27 mouse cellular contexts compared by ENCODE assay signal in genomic region chr3:138225331-138225730, GRCm38 (mm10). TPM values are rescaled to one million over a fixed set of nuclear protein-coding genes. Genes with fewer than 3 reads are reported as not detected.
DNase-seq lines count a peak whose midpoint lies in the region; ATAC-seq and TF ChIP-seq lines count a peak whose summit lies in the region.
"Had no signal": no experiment of that assay in that cellular context is flagged by ENCODE, and none has a peak within 500 bp of the region (broad histone marks: within the 10 kb centered on the region; RNA-seq: fewer than 3 reads in every experiment).

No protein-coding gene starts in this region.

- H3K9ac ChIP-seq in liver, adult 2 months (ENCODE audit: low read depth, low read length), result peak overlapping the region; percentile 68
- no peak overlapping the region for H3K9ac ChIP-seq in liver, embryonic 12.5 days
- H3K9ac ChIP-seq in stomach, embryonic 16.5 days (ENCODE audit: low read length), result no peak overlapping the region
- H3K9ac ChIP-seq in stomach, postnatal 0 days (ENCODE audit: low read length), result no peak overlapping the region
- H3K9ac ChIP-seq in embryonic facial prominence, embryonic 14.5 days (ENCODE audit: low read depth, low read length), result no peak overlapping the region
- H3K9ac ChIP-seq: embryonic facial prominence, embryonic 15.5 days; heart, embryonic 15.5 days; hindbrain, embryonic 15.5 days had no signal

- TF ChIP-seq CTCF in liver, adult 2 months (IDR thresholded peaks at IDR 0.05; ENCODE audit: low read depth, low read length), result no peak
- no peak for TF ChIP-seq CTCF in stomach, postnatal 0 days (IDR thresholded peaks at IDR 0.05; ENCODE audit: low read depth)

- WGBS in liver, adult 2 months, result 46% methylated on average over 6 of the region's 7 CpGs
- 65% methylated on average over 7 of the region's 7 CpGs for WGBS in liver, embryonic 12.5 days (ENCODE audit: insufficient replicate concordance)
- WGBS in stomach, embryonic 16.5 days, result 63% methylated on average over 6 of the region's 7 CpGs
- 54% methylated on average over 6 of the region's 7 CpGs for WGBS in stomach, postnatal 0 days
- 40% methylated on average over 6 of the region's 7 CpGs for WGBS in embryonic facial prominence, embryonic 14.5 days

- peaks cover 17% of the 10 kb centered on the region for H3K36me3 ChIP-seq in liver, adult 2 months (ENCODE audit: control insufficient read depth, insufficient read depth, low read length)
- no peaks in the 10 kb centered on the region for H3K36me3 ChIP-seq in liver, embryonic 12.5 days
- no peaks in the 10 kb centered on the region for H3K36me3 ChIP-seq in stomach, embryonic 16.5 days (ENCODE audit: control insufficient read depth, insufficient read depth, low read length)
- H3K36me3 ChIP-seq in stomach, postnatal 0 days (ENCODE audit: control insufficient read depth, insufficient read depth, low read length), result no peaks in the 10 kb centered on the region
- no peaks in the 10 kb centered on the region for H3K36me3 ChIP-seq in embryonic facial prominence, embryonic 14.5 days (ENCODE audit: control insufficient read depth, insufficient read depth, low read length)
- H3K36me3 ChIP-seq: embryonic facial prominence, embryonic 15.5 days; forebrain, embryonic 10.5 days; heart, embryonic 15.5 days; hindbrain, embryonic 15.5 days had no signal

- TF ChIP-seq POLR2A in liver, adult 2 months (IDR thresholded peaks at IDR 0.05; ENCODE audit: extremely low read depth, insufficient read depth, low read length), result no peak

- no peaks in the 10 kb centered on the region for H3K9me3 ChIP-seq in liver, embryonic 12.5 days (replicated peaks)
- H3K9me3 ChIP-seq in stomach, embryonic 16.5 days (replicated peaks; ENCODE audit: control insufficient read depth, low read length), result no peaks in the 10 kb centered on the region
- H3K9me3 ChIP-seq in stomach, postnatal 0 days (ENCODE audit: control insufficient read depth, low read length), result no peaks in the 10 kb centered on the region
- H3K9me3 ChIP-seq in embryonic facial prominence, embryonic 14.5 days (ENCODE audit: control insufficient read depth, low read length), result no peaks in the 10 kb centered on the region
- H3K9me3 ChIP-seq: embryonic facial prominence, embryonic 15.5 days; forebrain, embryonic 10.5 days; heart, embryonic 15.5 days; hindbrain, embryonic 15.5 days had no signal

- no peaks in the 10 kb centered on the region for H3K27me3 ChIP-seq in liver, adult 2 months (ENCODE audit: control insufficient read depth, insufficient read depth, low read length)
- H3K27me3 ChIP-seq in liver, embryonic 12.5 days (replicated peaks), result no peaks in the 10 kb centered on the region
- H3K27me3 ChIP-seq in stomach, embryonic 16.5 days (ENCODE audit: control insufficient read depth, insufficient read depth, low read length), result no peaks in the 10 kb centered on the region
- no peaks in the 10 kb centered on the region for H3K27me3 ChIP-seq in stomach, postnatal 0 days (ENCODE audit: control insufficient read depth, insufficient read depth, low read length)
- no peaks in the 10 kb centered on the region for H3K27me3 ChIP-seq in embryonic facial prominence, embryonic 14.5 days (replicated peaks; ENCODE audit: control insufficient read depth, insufficient read depth, low read length)
- H3K27me3 ChIP-seq: embryonic facial prominence, embryonic 15.5 days; heart, embryonic 15.5 days; hindbrain, embryonic 15.5 days had no signal

- no peak overlapping the region for H3K4me3 ChIP-seq in liver, adult 2 months (ENCODE audit: insufficient read depth, low read depth, low read length)
- no peak overlapping the region for H3K4me3 ChIP-seq in liver, embryonic 12.5 days
- H3K4me3 ChIP-seq in stomach, embryonic 16.5 days (replicated peaks; ENCODE audit: low read length), result no peak overlapping the region
- H3K4me3 ChIP-seq in stomach, postnatal 0 days (ENCODE audit: low read depth, low read length), result no peak overlapping the region
- no peak overlapping the region for H3K4me3 ChIP-seq in embryonic facial prominence, embryonic 14.5 days (ENCODE audit: low read depth, low read length)
- H3K4me3 ChIP-seq: embryonic facial prominence, embryonic 15.5 days; erythroblast, embryonic 14.5 days; forebrain, embryonic 10.5 days; heart, adult 2 months; heart, embryonic 15.5 days; hindbrain, embryonic 15.5 days had no signal

- peak; percentile 61 for DNase-seq in liver, adult 2 months (ENCODE audit: extremely low read depth, low read depth, low spot score)
- DNase-seq in stomach, postnatal 0 days (ENCODE audit: low spot score), result no peak
- peak; percentile 31 for DNase-seq in embryonic facial prominence, embryonic 14.5 days (ENCODE audit: low spot score)
- DNase-seq in spleen, postnatal 10 days (ENCODE audit: low spot score in 2 of 2), result no peak
- DNase-seq: B cell, adult 2 months; cerebellum, adult 11-12 months; cerebellum, adult 9-10 months; gastrocnemius, postnatal 14 days; heart, adult 2 months had no signal

- TF ChIP-seq EP300 in stomach, postnatal 0 days (optimal IDR thresholded peaks at IDR 0.05), result no peak

- H3K27ac ChIP-seq in liver, adult 2 months (replicated peaks; ENCODE audit: insufficient read depth, low read depth, low read length), result peak overlapping the region; percentile 99
- no peak overlapping the region for H3K27ac ChIP-seq in liver, embryonic 12.5 days
- H3K27ac ChIP-seq in stomach, embryonic 16.5 days (ENCODE audit: low read length), result peak overlapping the region; percentile 0; the same call in 1 of the 2 replicates
- no peak overlapping the region; the same call in 1 of the 2 replicates for H3K27ac ChIP-seq in stomach, postnatal 0 days (replicated peaks)
- H3K27ac ChIP-seq in embryonic facial prominence, embryonic 14.5 days (replicated peaks; ENCODE audit: low read depth, low read length), result no peak overlapping the region
- H3K27ac ChIP-seq: embryonic facial prominence, embryonic 15.5 days; forebrain, embryonic 10.5 days; heart, adult 2 months; heart, embryonic 15.5 days; hindbrain, embryonic 15.5 days had no signal

- peaks cover 2% of the 10 kb centered on the region; the same call in 1 of the 2 replicates for H3K79me2 ChIP-seq in liver, adult 2 months (ENCODE audit: control insufficient read depth, insufficient read depth, low read length)

- ATAC-seq in liver, embryonic 12.5 days, result no peak
- ATAC-seq in stomach, embryonic 16.5 days (ENCODE audit: insufficient read depth, low FRiP score), result no peak; the same call in 1 of the 2 replicates
- no peak for ATAC-seq in stomach, postnatal 0 days (ENCODE audit: low FRiP score, low TSS enrichment)
- ATAC-seq in embryonic facial prominence, embryonic 14.5 days (ENCODE audit: low read depth), result peak; percentile 54; the same call in 1 of the 2 replicates
- ATAC-seq: activated CD4-positive, CD25-positive, alpha-beta regulatory T cell, adult 4 months; CD4-positive, CD25-positive, alpha-beta regulatory T cell, adult 4 months; forebrain, embryonic 14.5 days had no signal

- peaks cover 45% of the 10 kb centered on the region for H3K4me1 ChIP-seq in liver, adult 2 months (ENCODE audit: control insufficient read depth, insufficient read depth, low read length)
- H3K4me1 ChIP-seq in liver, embryonic 12.5 days, result 0 out of 2 replicates have a peak, but pooled peaks cover 4% of the 10 kb centered on the region
- no peaks in the 10 kb centered on the region for H3K4me1 ChIP-seq in stomach, embryonic 16.5 days (ENCODE audit: control insufficient read depth, insufficient read depth, low read length)
- no peaks in the 10 kb centered on the region for H3K4me1 ChIP-seq in stomach, postnatal 0 days (replicated peaks; ENCODE audit: control insufficient read depth, insufficient read depth)
- H3K4me1 ChIP-seq in embryonic facial prominence, embryonic 14.5 days (ENCODE audit: control insufficient read depth, insufficient read depth, low read length), result no peaks in the 10 kb centered on the region
- H3K4me1 ChIP-seq: embryonic facial prominence, embryonic 15.5 days; heart, embryonic 15.5 days; hindbrain, embryonic 15.5 days had no signal

- no peak overlapping the region for H3K4me2 ChIP-seq in liver, embryonic 12.5 days
- no peak overlapping the region for H3K4me2 ChIP-seq in stomach, embryonic 16.5 days (ENCODE audit: low read depth, low read length)
- H3K4me2 ChIP-seq in stomach, postnatal 0 days (replicated peaks; ENCODE audit: low read depth), result no peak overlapping the region
- no peak overlapping the region for H3K4me2 ChIP-seq in embryonic facial prominence, embryonic 14.5 days (ENCODE audit: low read depth, low read length)
- H3K4me2 ChIP-seq: embryonic facial prominence, embryonic 15.5 days; heart, embryonic 11.5 days; heart, embryonic 15.5 days; hindbrain, embryonic 15.5 days had no signal

RNA-seq across cellular contexts. Expression of gene Adh7, which starts 7.8 kb away (rescaled TPM):
- total RNA-seq in liver, adult 2 months (2014; rRNA removed), result 1.2 and 1.5 TPM in 2 replicates
- 0.40 and 1.7 TPM in 2 replicates for polyA plus RNA-seq in liver, adult 2 months (2012; rRNA removed)
- 0.19 and 0.26 TPM in 2 replicates for polyA plus RNA-seq in liver, embryonic 12.5 days (2016; fragmentation: Nextera tagmentation; extraction: Ambion mirVana)
- 0.79 and 1.6 TPM in 2 replicates for polyA plus RNA-seq in stomach, embryonic 16.5 days (2015; fragmentation: Nextera tagmentation; extraction: Ambion mirVana)
- polyA plus RNA-seq in stomach, postnatal 0 days (2015; fragmentation: Nextera tagmentation; extraction: Ambion mirVana), result 31.3 and 43.4 TPM in 2 replicates
- polyA plus RNA-seq in embryonic facial prominence, embryonic 14.5 days (2014; fragmentation: Nextera tagmentation; extraction: Ambion mirVana), result 4.8 and 5.2 TPM in 2 replicates
- total RNA-seq: hematopoietic stem cell, adult 5-6 weeks; MEL had no signal
- polyA plus RNA-seq: activated CD4-positive, CD25-positive, alpha-beta regulatory T cell, adult 4 months; CD4-positive, CD25-positive, alpha-beta regulatory T cell, adult 4 months; erythroblast, embryonic 14.5 days; forebrain, embryonic 10.5 days; heart, embryonic 11.5 days had no signal

RNA-seq across cellular contexts. Expression of gene 4930579F01Rik, which starts 31.7 kb away (rescaled TPM):
- not detected in 2 replicates for total RNA-seq in liver, adult 2 months (2014; rRNA removed)
- not detected in 2 replicates for polyA plus RNA-seq in liver, adult 2 months (2012; rRNA removed)
- not detected in 2 replicates for polyA plus RNA-seq in liver, embryonic 12.5 days (2016; fragmentation: Nextera tagmentation; extraction: Ambion mirVana)
- 0.13 and 0.32 TPM in 2 replicates for polyA plus RNA-seq in stomach, embryonic 16.5 days (2015; fragmentation: Nextera tagmentation; extraction: Ambion mirVana)
- polyA plus RNA-seq in stomach, postnatal 0 days (2015; fragmentation: Nextera tagmentation; extraction: Ambion mirVana), result 0.11 and 0.22 TPM in 2 replicates
- 0.21 TPM in 1 of 2 replicates, not detected in the other for polyA plus RNA-seq in embryonic facial prominence, embryonic 14.5 days (2014; fragmentation: Nextera tagmentation; extraction: Ambion mirVana)
- total RNA-seq: adrenal gland, adult 18-20 months; adrenal gland, postnatal 14 days; gastrocnemius, adult 18-20 months; gastrocnemius, postnatal 14 days; heart, adult 2 months; heart, postnatal 14 days; hematopoietic stem cell, adult 5-6 weeks; MEL had no signal
- polyA plus RNA-seq: activated CD4-positive, CD25-positive, alpha-beta regulatory T cell, adult 4 months; CD4-positive, CD25-positive, alpha-beta regulatory T cell, adult 4 months; cortical plate, adult 2 months; erythroblast, embryonic 14.5 days; forebrain, embryonic 10.5 days; forebrain, embryonic 14.5 days; heart, embryonic 11.5 days; heart, embryonic 15.5 days had no signal

RNA-seq across cellular contexts. Expression of gene Adh1, which starts 35.5 kb away (rescaled TPM):
- total RNA-seq in liver, adult 2 months (2014; rRNA removed), result 2,711 and 3,373 TPM in 2 replicates
- polyA plus RNA-seq in liver, adult 2 months (2012; rRNA removed), result 3,177 and 3,191 TPM in 2 replicates
- polyA plus RNA-seq in liver, embryonic 12.5 days (2016; fragmentation: Nextera tagmentation; extraction: Ambion mirVana), result 0.92 and 0.97 TPM in 2 replicates
- polyA plus RNA-seq in stomach, embryonic 16.5 days (2015; fragmentation: Nextera tagmentation; extraction: Ambion mirVana), result 63.3 and 92.5 TPM in 2 replicates
- 134 and 155 TPM in 2 replicates for polyA plus RNA-seq in stomach, postnatal 0 days (2015; fragmentation: Nextera tagmentation; extraction: Ambion mirVana)
- 24.2 and 25.6 TPM in 2 replicates for polyA plus RNA-seq in embryonic facial prominence, embryonic 14.5 days (2014; fragmentation: Nextera tagmentation; extraction: Ambion mirVana)
- total RNA-seq: hematopoietic stem cell, adult 5-6 weeks had no signal
- polyA plus RNA-seq: erythroblast, embryonic 14.5 days had no signal

Comparison
In these comparisons a context has a peak if more than half of its experiments do, and no peak if none do; other contexts are left out.
1. H3K27ac ChIP-seq: peak in liver, adult 2 months (single experiment) and stomach, embryonic 16.5 days (single experiment); none in liver, embryonic 12.5 days (single experiment), stomach, postnatal 0 days (single experiment) and embryonic facial prominence, embryonic 14.5 days (single experiment).
2. RNA of gene Adh1, which starts 35.5 kb away (polyA plus RNA-seq): 3,177 to 3,191 TPM in liver, adult 2 months; 134 to 155 TPM in stomach, postnatal 0 days, 63.3 to 92.5 TPM in stomach, embryonic 16.5 days, 24.2 to 25.6 TPM in embryonic facial prominence, embryonic 14.5 days and 0.92 to 0.97 TPM in liver, embryonic 12.5 days; every median in the first group is over 10 times any median in the second.
3. DNase-seq: peak in liver, adult 2 months (single experiment) and embryonic facial prominence, embryonic 14.5 days (single experiment); none in stomach, postnatal 0 days (single experiment) and spleen, postnatal 10 days (0 of 2).